Mouse (Mus musculus) heart, postnatal 0 days (tissue): ENCODE results near the gene Podxl.

ENCODE experiments used
- CTCF ChIP-seq: IDR thresholded peaks from 2 replicates; pipeline ENCODE4 v1.5.1; 2016; ENCODE audit warnings: antibody characterized with exemption, control low read depth, low read depth
- EP300 ChIP-seq: IDR thresholded peaks from 2 replicates; pipeline ENCODE4 v1.6.1; 2016; ENCODE audit warnings: antibody characterized with exemption, low read depth

- TF ChIP-seq CTCF (no peak), EP300 (no peak)
Observed at GRCm38 (mm10) chr6:31489950-31490349, 73.8 kb downstream of the Podxl start.
